Mouse (Mus musculus) midbrain, embryonic 14.5 days (tissue): ENCODE measurements around the gene Dnajb14. TPM values are rescaled to one million over a fixed set of nuclear protein-coding genes. Genes with fewer than 3 reads are reported as not detected.
"Not testable (repeated sequence)": the region's sequence is repeated elsewhere in the genome, so short reads cannot be mapped to it uniquely, and the experiment has no call there.

Experiments
- ATAC-seq: fragments of 200-750 bp; cut with Nextera tagmentation; 2 replicates; pipeline ENCODE4 v1.8.0; 2017; ENCODE audit warnings: moderate number of reproducible peaks, moderate library complexity; ENCODE audit not compliant: low FRiP score, low TSS enrichment
- DNase-seq: peaks from one replicate; pipeline ENCODE4 v3.0.0-alpha.2; 2015
- H3K27ac ChIP-seq: fragments of 300-500 bp; sonication (generic); replicated peaks from 2 replicates; pipeline ENCODE4 v1.5.1; 2014; ENCODE audit warnings: mild to moderate bottlenecking, low read depth, low read length, moderate library complexity
- H3K27me3 ChIP-seq: fragments of 300-500 bp; sonication (generic); 2 replicates; pipeline ENCODE4 v1.6.1; 2014; ENCODE audit warnings: low read length, control low read depth, mixed read lengths; ENCODE audit not compliant: control insufficient read depth, insufficient read depth
- H3K36me3 ChIP-seq: fragments of 300-500 bp; sonication (generic); 2 replicates; pipeline ENCODE4 v1.6.1; 2014; ENCODE audit warnings: low read length, control low read depth; ENCODE audit not compliant: control insufficient read depth, insufficient read depth
- H3K4me1 ChIP-seq: fragments of 300-500 bp; sonication (generic); 2 replicates; pipeline ENCODE4 v1.6.1; 2014; ENCODE audit warnings: mild to moderate bottlenecking, antibody characterized with exemption, low read length, control low read depth; ENCODE audit not compliant: control insufficient read depth, insufficient read depth
- H3K4me2 ChIP-seq: fragments of 300-500 bp; sonication (generic); 2 replicates; pipeline ENCODE4 v1.6.1; 2014; ENCODE audit warnings: mild to moderate bottlenecking, low read length, moderate library complexity
- H3K4me3 ChIP-seq: fragments of 300-500 bp; sonication (generic); replicated peaks from 2 replicates; pipeline ENCODE4 v1.5.1; 2014; ENCODE audit warnings: low read depth, low read length
- H3K9ac ChIP-seq: fragments of 300-500 bp; sonication (generic); replicated peaks from 2 replicates; pipeline ENCODE4 v1.6.1; 2014; ENCODE audit warnings: mild to moderate bottlenecking, low read length, moderate library complexity
- H3K9me3 ChIP-seq: fragments of 300-500 bp; sonication (generic); 2 replicates; pipeline ENCODE4 v1.6.1; 2016; ENCODE audit warnings: low read length, control low read depth, mixed read lengths; ENCODE audit not compliant: control insufficient read depth
- WGBS: fragments of 180-500 bp; shearing (Covaris S2); extraction: QIAGEN DNeasy Blood & Tissue Kit; methylation state at CpG from one replicate; pipeline ENCODE4 v1.1.7; 2014; 5-methylcytosine and 5-hydroxymethylcytosine counted together
- polyA plus RNA-seq: library from polyadenylated mRNA; unstranded; fragments of >200 nt; fragmentation: Nextera tagmentation; extraction: Ambion mirVana; gene quantifications from 2 replicates; pipeline ENCODE4 v1.2.1, GENCODE M21; 2014

Gene Dnajb14
- polyA plus RNA-seq, 1 experiment from 2014 or later: 15.8 TPM

DNA sequence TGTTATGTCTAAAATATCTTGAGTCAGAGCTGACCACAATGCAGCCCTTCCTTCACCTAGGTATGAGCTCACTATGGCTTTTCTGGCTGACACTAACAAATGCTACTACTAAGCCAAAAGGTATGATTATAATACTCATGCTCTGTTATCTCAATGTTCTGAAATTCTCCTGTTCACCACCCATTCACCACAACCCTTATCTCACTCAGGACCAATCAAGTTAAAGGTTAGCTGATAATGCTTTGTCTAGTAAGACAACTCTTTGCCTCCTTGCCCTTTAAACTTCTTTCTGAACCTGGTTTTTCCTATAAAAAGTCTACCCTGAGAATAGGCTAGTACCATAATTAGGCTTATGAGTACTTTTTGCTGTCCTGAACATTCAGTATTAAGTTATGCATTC, 29.3 kb upstream of the Dnajb14 start:
- ATAC-seq (no peak), DNase-seq (no peak)
- Histone ChIP-seq H3K36me3 (no peaks in the 10 kb centered on the region), H3K4me3 (no peak overlapping the region), H3K27me3 (no peaks in the 10 kb centered on the region), H3K9me3 (no peaks in the 10 kb centered on the region), H3K27ac (no peak overlapping the region), H3K4me1 (no peaks in the 10 kb centered on the region), H3K9ac (no peak overlapping the region), H3K4me2 (no peak overlapping the region)

DNA sequence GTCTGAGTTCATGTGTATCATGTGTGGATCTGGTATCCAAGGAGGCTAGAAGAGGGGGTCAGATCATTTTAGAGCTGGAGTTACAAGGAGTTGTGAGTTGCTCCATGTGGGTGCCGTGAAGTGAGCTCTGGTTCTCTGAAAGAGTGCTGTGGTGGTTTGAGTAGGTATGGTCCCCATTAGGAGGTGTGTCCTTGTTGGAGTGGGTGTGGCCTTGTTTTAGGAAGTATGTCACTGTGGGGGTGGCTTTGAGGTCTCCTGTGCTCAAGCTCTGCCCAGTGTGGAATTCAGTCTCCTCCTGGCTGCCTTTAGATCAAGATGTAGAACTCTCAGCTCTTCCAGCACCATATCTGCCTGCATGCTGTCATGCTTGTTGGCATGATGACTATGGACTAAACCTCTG, 24.5 kb upstream of the Dnajb14 start:
- no peaks in the 10 kb centered on the region for H3K27me3 ChIP-seq
- DNase-seq: no peak
- WGBS: 84% methylated on average over 1 of the region's 1 CpGs
- 0 out of 2 replicates have a peak, but pooled peaks cover 6% of the 10 kb centered on the region for H3K4me1 ChIP-seq
- no peak overlapping the region for H3K9ac ChIP-seq
- H3K36me3 ChIP-seq: no peaks in the 10 kb centered on the region
- H3K9me3 ChIP-seq: no peaks in the 10 kb centered on the region
- ATAC-seq: no peak
- no peak overlapping the region for H3K27ac ChIP-seq
- H3K4me3 ChIP-seq: no peak overlapping the region
- no peak overlapping the region for H3K4me2 ChIP-seq

DNA sequence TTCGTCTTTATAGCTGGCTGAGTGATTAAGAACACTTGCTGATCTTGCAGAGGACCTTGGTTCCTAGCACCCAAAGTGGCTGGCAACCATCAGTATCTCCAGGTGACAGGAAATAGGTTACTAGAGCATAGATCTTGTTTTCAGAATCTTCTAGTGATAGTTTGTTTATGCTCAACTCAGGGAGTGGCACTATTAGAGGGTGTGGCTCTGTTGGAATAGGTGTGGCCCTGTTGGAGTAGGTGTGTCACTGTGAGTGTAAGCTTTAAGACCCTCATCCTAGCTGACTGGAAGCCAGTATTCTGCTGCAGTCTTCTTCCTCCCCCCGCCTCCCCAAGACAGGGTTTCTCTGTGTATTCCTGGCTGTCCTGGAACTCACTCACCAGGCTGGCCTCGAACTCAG, 23.2 kb upstream of the Dnajb14 start:
- Histone ChIP-seq H3K4me3 (no peak overlapping the region), H3K4me1 (0 out of 2 replicates have a peak, but pooled peaks cover 6% of the 10 kb centered on the region), H3K9me3 (no peaks in the 10 kb centered on the region), H3K4me2 (no peak overlapping the region), H3K27me3 (no peaks in the 10 kb centered on the region), H3K27ac (no peak overlapping the region), H3K36me3 (no peaks in the 10 kb centered on the region), H3K9ac (no peak overlapping the region)
- DNase-seq (no peak), ATAC-seq (no peak)
- 91% methylated on average over 3 of the region's 3 CpGs for WGBS

DNA sequence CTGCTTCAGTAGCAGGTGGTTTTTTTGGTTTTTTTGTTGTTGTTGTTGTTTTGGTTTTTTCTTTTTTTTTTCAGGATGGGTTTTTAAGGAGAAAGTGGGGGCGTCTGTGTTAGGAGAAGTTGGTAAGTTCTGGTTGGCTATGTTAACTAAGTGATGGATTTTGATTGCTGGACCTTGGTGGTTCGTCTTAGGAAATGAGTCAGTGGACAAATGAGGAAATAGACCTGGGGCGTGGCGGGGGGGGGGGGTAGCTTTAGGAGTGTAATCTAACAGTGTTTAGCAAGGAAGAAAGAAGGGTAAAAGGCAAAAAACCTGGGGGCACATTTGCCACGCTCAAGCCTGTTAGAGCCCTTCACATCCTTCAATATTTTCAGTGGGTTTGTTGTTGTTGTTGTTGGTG, 20.9 kb upstream of the Dnajb14 start:
- ATAC-seq (no peak), DNase-seq (no peak)
- H3K4me3 ChIP-seq: no peak overlapping the region
- 94% methylated on average over 5 of the region's 5 CpGs for WGBS
- H3K36me3 ChIP-seq: no peaks in the 10 kb centered on the region
- H3K4me1 ChIP-seq: 0 out of 2 replicates have a peak, but pooled peaks cover 6% of the 10 kb centered on the region
- no peak overlapping the region for H3K4me2 ChIP-seq
- no peaks in the 10 kb centered on the region for H3K9me3 ChIP-seq
- no peak overlapping the region for H3K9ac ChIP-seq
- no peak overlapping the region for H3K27ac ChIP-seq
- no peaks in the 10 kb centered on the region for H3K27me3 ChIP-seq

DNA sequence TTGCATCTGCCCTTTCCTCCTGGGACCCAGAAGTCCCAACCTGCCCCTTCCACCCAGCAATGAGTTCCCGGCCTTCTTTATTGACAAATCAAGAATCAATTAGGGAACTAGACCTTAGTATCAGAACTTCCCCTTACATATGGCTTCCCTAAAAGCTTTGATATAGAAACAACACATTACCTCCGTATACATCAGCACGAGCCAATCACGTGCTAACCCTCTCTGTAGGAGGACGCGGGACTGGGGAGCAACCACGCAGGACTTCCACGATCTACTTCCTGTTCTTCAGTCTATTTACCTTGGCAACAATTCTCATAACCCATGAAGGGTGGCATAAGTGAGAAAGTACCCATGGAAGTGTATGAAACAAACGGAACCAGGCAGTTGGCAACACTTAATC, 19.1 kb upstream of the Dnajb14 start:
- 0 out of 2 replicates have a peak, but pooled peaks cover 6% of the 10 kb centered on the region for H3K4me1 ChIP-seq
- WGBS: 92% methylated on average over 9 of the region's 9 CpGs
- DNase-seq (no peak), ATAC-seq (no peak)
- no peaks in the 10 kb centered on the region for H3K36me3 ChIP-seq
- peak overlapping the region; percentile 60; the same call in 1 of the 2 replicates for H3K27ac ChIP-seq
- H3K9ac ChIP-seq: no peak overlapping the region
- no peak overlapping the region for H3K4me3 ChIP-seq
- no peak overlapping the region for H3K4me2 ChIP-seq
- no peaks in the 10 kb centered on the region for H3K27me3 ChIP-seq
- H3K9me3 ChIP-seq: no peaks in the 10 kb centered on the region

DNA sequence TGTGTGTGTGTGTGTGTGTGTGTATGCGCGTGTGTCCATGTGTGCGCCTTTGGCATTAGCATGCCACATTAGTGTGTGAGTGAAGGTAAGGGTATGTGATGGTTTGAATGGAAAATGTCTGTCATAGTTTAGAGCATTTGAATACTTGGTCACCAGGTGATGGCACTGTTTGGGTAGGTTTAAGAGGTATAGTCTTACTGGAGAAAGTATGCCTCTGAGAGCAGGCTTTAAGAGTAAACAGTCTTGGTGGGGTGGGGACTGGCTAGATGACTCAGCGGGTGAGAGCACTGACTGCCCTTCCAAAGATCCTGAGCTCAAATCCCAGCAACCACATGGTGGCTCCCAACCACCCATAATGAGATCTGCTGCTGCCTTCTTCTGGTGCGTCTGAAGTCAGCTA, 17.8 kb upstream of the Dnajb14 start:
- Histone ChIP-seq H3K4me2 (no peak overlapping the region), H3K4me3 (no peak overlapping the region), H3K4me1 (0 out of 2 replicates have a peak, but pooled peaks cover 6% of the 10 kb centered on the region), H3K9me3 (no peaks in the 10 kb centered on the region), H3K36me3 (no peaks in the 10 kb centered on the region), H3K27me3 (no peaks in the 10 kb centered on the region), H3K9ac (no peak overlapping the region), H3K27ac (no peak overlapping the region)
- 91% methylated on average over 5 of the region's 5 CpGs for WGBS
- ATAC-seq: no peak
- no peak for DNase-seq

DNA sequence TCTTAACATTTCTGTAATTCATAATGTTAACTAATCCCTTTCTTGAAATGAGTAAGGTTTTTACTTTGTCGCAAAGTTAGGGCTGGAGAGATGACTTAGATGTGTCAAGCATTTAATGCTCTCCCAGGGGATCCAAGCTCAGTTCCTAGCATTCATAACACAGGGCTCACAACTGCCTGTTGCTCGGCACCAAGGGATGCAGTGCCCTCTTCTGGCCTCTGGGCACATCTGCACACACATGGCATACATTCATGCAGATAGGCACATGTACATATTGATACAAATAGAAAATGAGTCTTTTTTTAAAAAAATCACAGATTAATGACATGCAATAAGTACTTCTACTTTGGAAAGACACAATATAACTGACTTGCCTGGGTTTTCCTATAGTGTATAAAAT, 16.3 kb upstream of the Dnajb14 start:
- no peaks in the 10 kb centered on the region for H3K27me3 ChIP-seq
- 92% methylated on average over 2 of the region's 2 CpGs for WGBS

DNA sequence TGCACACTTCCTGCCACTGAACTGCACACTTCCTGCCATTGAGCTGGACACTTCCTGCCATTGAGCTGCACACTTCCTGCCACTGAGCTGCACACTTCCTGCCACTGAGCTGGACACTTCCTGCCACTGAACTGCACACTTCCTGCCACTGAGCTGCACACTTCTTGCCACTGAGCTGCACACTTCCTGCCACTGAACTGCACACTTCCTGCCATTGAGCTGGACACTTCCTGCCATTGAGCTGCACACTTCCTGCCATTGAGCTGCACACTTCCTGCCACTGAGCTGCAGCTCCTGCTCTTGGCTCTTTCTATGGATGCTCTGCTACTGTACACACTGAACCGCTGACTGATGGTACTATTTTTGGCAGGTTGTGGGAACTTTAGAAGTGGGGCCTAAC, 14.5 kb upstream of the Dnajb14 start:
- not testable (repeated sequence) for H3K9me3 ChIP-seq, H3K4me1 ChIP-seq, H3K36me3 ChIP-seq, H3K27ac ChIP-seq, H3K4me2 ChIP-seq, DNase-seq, H3K27me3 ChIP-seq, ATAC-seq, H3K4me3 ChIP-seq, H3K9ac ChIP-seq
- WGBS: 95% methylated on average over 1 of the region's 1 CpGs

More for the DNA sequence above, 16.3 kb upstream of the Dnajb14 start:
- Histone ChIP-seq H3K36me3 (no peaks in the 10 kb centered on the region), H3K9ac (no peak overlapping the region), H3K4me2 (no peak overlapping the region), H3K4me3 (no peak overlapping the region), H3K9me3 (no peaks in the 10 kb centered on the region), H3K27ac (no peak overlapping the region), H3K4me1 (0 out of 2 replicates have a peak, but pooled peaks cover 6% of the 10 kb centered on the region)
- ATAC-seq: no peak
- no peak for DNase-seq

DNA sequence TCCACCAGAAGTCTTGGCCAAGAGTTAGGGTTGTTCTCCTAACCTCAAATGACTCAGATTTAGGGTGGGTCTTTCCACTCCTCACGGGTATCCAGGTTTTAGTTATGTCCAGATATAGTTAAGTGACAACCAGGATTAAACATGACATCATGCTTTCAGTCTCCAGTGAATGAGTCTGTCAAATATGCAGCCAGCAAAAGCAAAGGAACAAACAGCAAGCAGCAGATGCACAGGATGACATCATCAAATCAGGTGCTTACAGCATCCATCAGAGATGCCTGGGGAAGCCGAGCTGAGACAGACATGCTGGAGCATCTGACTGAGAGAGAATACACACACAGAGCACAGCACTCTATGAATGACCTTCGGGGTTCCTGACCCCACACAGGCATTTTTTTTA, 12.1 kb upstream of the Dnajb14 start:
- Histone ChIP-seq H3K9me3 (no peaks in the 10 kb centered on the region), H3K27me3 (no peaks in the 10 kb centered on the region), H3K4me3 (no peak overlapping the region), H3K27ac (no peak overlapping the region), H3K4me1 (no peaks in the 10 kb centered on the region), H3K4me2 (no peak overlapping the region), H3K36me3 (no peaks in the 10 kb centered on the region), H3K9ac (no peak overlapping the region)
- ATAC-seq (no peak), DNase-seq (no peak)
- WGBS: 74% methylated on average over 3 of the region's 3 CpGs
